Mouse (Mus musculus) midbrain, embryonic 16.5 days (tissue): ENCODE measurements around the gene Psip1. TPM values are rescaled to one million over a fixed set of nuclear protein-coding genes. Genes with fewer than 3 reads are reported as not detected.

ENCODE experiments used
- ATAC-seq: fragments of 200-750 bp; cut with Nextera tagmentation; 2 replicates; pipeline ENCODE4 v1.8.0; 2017; ENCODE audit warnings: moderate TSS enrichment
- H3K27ac ChIP-seq: fragments of 300-500 bp; sonication (generic); 2 replicates; pipeline ENCODE4 v1.5.1; 2014; ENCODE audit warnings: mild to moderate bottlenecking, low read length, mixed read lengths
- H3K27me3 ChIP-seq: fragments of 300-500 bp; sonication (generic); 2 replicates; pipeline ENCODE4 v1.6.1; 2014; ENCODE audit warnings: low read depth, low read length, mixed read lengths; ENCODE audit not compliant: control insufficient read depth, insufficient read depth
- H3K36me3 ChIP-seq: fragments of 300-500 bp; sonication (generic); 2 replicates; pipeline ENCODE4 v1.6.1; 2014; ENCODE audit warnings: mild to moderate bottlenecking, low read length, moderate library complexity, mixed read lengths; ENCODE audit not compliant: control insufficient read depth, insufficient read depth
- H3K4me1 ChIP-seq: fragments of 300-500 bp; sonication (generic); 2 replicates; pipeline ENCODE4 v1.6.1; 2014; ENCODE audit warnings: mild to moderate bottlenecking, low read length, mixed read lengths; ENCODE audit not compliant: control insufficient read depth, insufficient read depth
- H3K4me2 ChIP-seq: fragments of 300-500 bp; sonication (generic); 2 replicates; pipeline ENCODE4 v1.6.1; 2014; ENCODE audit warnings: mild to moderate bottlenecking, low read length, mixed read lengths
- H3K4me3 ChIP-seq: fragments of 300-500 bp; sonication (generic); 2 replicates; pipeline ENCODE4 v1.5.1; 2014; ENCODE audit warnings: low read depth, mild to moderate bottlenecking, low read length, moderate library complexity, mixed read lengths
- H3K9ac ChIP-seq: fragments of 300-500 bp; sonication (generic); 2 replicates; pipeline ENCODE4 v1.6.1; 2014; ENCODE audit warnings: low read depth, low read length, mixed read lengths
- H3K9me3 ChIP-seq: fragments of 300-500 bp; sonication (generic); replicated peaks from 2 replicates; pipeline ENCODE4 v1.6.1; 2014; ENCODE audit warnings: mild to moderate bottlenecking, low read length, mixed read lengths; ENCODE audit not compliant: control insufficient read depth, poor library complexity, severe bottlenecking
- WGBS: fragments of 180-500 bp; shearing (Covaris S2); extraction: QIAGEN DNeasy Blood & Tissue Kit; methylation state at CpG from one replicate; pipeline ENCODE4 v1.1.7; 2014; 5-methylcytosine and 5-hydroxymethylcytosine counted together
- polyA plus RNA-seq: library from polyadenylated mRNA; unstranded; fragments of >200 nt; fragmentation: Nextera tagmentation; extraction: Ambion mirVana; gene quantifications from 2 replicates; pipeline ENCODE4 v1.2.1, GENCODE M21; 2015

The Psip1 gene
- polyA plus RNA-seq, 1 experiment from 2014 or later: 284 TPM

- no peak for ATAC-seq
- H3K36me3 ChIP-seq: peaks cover 28% of the 10 kb centered on the region
- H3K27ac ChIP-seq: no peak overlapping the region
- no peaks in the 10 kb centered on the region for H3K27me3 ChIP-seq
- H3K4me1 ChIP-seq: no peaks in the 10 kb centered on the region
- no peaks in the 10 kb centered on the region for H3K9me3 ChIP-seq
- H3K4me2 ChIP-seq: no peak overlapping the region
- no peak overlapping the region for H3K4me3 ChIP-seq
- H3K9ac ChIP-seq: no peak overlapping the region
Measured at GRCm38 (mm10) chr4:83438116-83438515, 48.1 kb downstream of the Psip1 start.

- H3K36me3 ChIP-seq: peaks cover 22% of the 10 kb centered on the region
Measured at GRCm38 (mm10) chr4:83436375-83436774, 49.9 kb downstream of the Psip1 start.

GRCm38 (mm10) chr4:83432901-83433300 is 53.4 kb downstream of the Psip1 start:
- H3K4me1 ChIP-seq: no peaks in the 10 kb centered on the region
- 97% methylated on average over 6 of the region's 6 CpGs for WGBS
- ATAC-seq: no peak

More at GRCm38 (mm10) chr4:83436375-83436774, 49.9 kb downstream of the Psip1 start:
- H3K4me2 ChIP-seq: no peak overlapping the region
- no peaks in the 10 kb centered on the region for H3K9me3 ChIP-seq
- no peak for ATAC-seq
- H3K4me3 ChIP-seq: no peak overlapping the region
- WGBS: 97% methylated on average over 8 of the region's 8 CpGs
- H3K4me1 ChIP-seq: no peaks in the 10 kb centered on the region
- H3K9ac ChIP-seq: no peak overlapping the region
- no peak overlapping the region for H3K27ac ChIP-seq
- no peaks in the 10 kb centered on the region for H3K27me3 ChIP-seq

GRCm38 (mm10) chr4:83431950-83432349 is 54.3 kb downstream of the Psip1 start:
- Histone ChIP-seq H3K4me3 (no peak overlapping the region), H3K27me3 (no peaks in the 10 kb centered on the region), H3K9me3 (no peaks in the 10 kb centered on the region), H3K4me2 (no peak overlapping the region), H3K9ac (no peak overlapping the region), H3K36me3 (peaks cover 29% of the 10 kb centered on the region), H3K27ac (no peak overlapping the region), H3K4me1 (no peaks in the 10 kb centered on the region)
- 92% methylated on average over 7 of the region's 7 CpGs for WGBS
- no peak for ATAC-seq

More at GRCm38 (mm10) chr4:83432901-83433300, 53.4 kb downstream of the Psip1 start:
- Histone ChIP-seq H3K27me3 (no peaks in the 10 kb centered on the region), H3K36me3 (peaks cover 26% of the 10 kb centered on the region), H3K4me3 (no peak overlapping the region), H3K4me2 (no peak overlapping the region), H3K9me3 (no peaks in the 10 kb centered on the region), H3K27ac (no peak overlapping the region), H3K9ac (no peak overlapping the region)

DNA sequence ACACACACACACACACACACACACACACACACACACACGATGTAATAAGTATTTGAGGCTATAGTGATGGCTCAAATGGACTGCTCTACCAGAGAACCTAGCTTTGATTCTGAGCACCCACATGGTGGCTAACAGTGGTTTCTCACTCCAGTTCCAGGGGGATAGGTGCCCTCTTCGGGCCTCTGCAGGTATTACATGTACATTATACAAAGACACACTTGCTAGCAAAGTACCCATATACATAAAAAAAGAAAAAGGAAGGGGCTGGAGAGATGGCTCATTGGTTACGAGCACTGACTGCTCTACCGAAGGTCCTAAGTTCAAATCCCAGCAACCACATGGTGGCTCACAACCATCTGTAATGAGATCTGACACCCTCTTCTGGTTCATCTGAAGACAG is 57.4 kb downstream of the Psip1 start:
- Histone ChIP-seq H3K27me3 (no peaks in the 10 kb centered on the region), H3K36me3 (peaks cover 24% of the 10 kb centered on the region)

GRCm38 (mm10) chr4:83427696-83428095 is 58.6 kb downstream of the Psip1 start:
- no peaks in the 10 kb centered on the region for H3K4me1 ChIP-seq
- 96% methylated on average over 8 of the region's 8 CpGs for WGBS
- H3K9me3 ChIP-seq: no peaks in the 10 kb centered on the region
- H3K9ac ChIP-seq: no peak overlapping the region
- H3K4me2 ChIP-seq: no peak overlapping the region
- no peak for ATAC-seq
- peaks cover 32% of the 10 kb centered on the region for H3K36me3 ChIP-seq
- H3K4me3 ChIP-seq: no peak overlapping the region
- no peaks in the 10 kb centered on the region for H3K27me3 ChIP-seq
- no peak overlapping the region for H3K27ac ChIP-seq

More for the DNA sequence above, 57.4 kb downstream of the Psip1 start:
- Histone ChIP-seq H3K27ac (no peak overlapping the region), H3K4me2 (no peak overlapping the region), H3K9me3 (no peaks in the 10 kb centered on the region), H3K4me1 (no peaks in the 10 kb centered on the region), H3K9ac (no peak overlapping the region), H3K4me3 (no peak overlapping the region)
- no peak for ATAC-seq
- 88% methylated on average over 4 of the region's 4 CpGs for WGBS

GRCm38 (mm10) chr4:83427141-83427540 is 59.1 kb downstream of the Psip1 start:
- no peak for ATAC-seq

DNA sequence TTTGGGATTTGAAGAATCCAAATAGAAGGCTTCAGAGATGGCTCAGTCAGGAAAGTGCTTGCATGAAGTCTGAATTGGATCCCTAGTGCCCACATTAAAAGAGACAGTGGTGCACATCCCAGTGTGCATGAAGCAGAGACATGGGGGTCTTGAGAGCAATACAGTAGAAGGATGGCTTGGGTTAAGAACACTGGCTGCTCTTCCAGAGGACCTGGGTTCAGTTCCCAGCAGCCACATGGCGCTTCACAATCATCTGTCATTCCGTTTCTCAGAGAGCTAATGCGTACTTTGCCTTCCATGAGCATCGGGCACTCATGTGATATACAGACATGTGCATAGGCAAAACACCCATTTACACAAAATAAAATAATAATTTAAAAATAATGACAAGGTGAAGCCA is 61.1 kb downstream of the Psip1 start:
- Histone ChIP-seq H3K9ac (no peak overlapping the region), H3K9me3 (no peaks in the 10 kb centered on the region), H3K36me3 (peaks cover 36% of the 10 kb centered on the region), H3K4me2 (no peak overlapping the region), H3K27ac (no peak overlapping the region), H3K4me3 (no peak overlapping the region), H3K4me1 (peaks cover 5% of the 10 kb centered on the region; the same call in 1 of the 2 replicates), H3K27me3 (no peaks in the 10 kb centered on the region)
- ATAC-seq: no peak
- 98% methylated on average over 4 of the region's 4 CpGs for WGBS

More at GRCm38 (mm10) chr4:83427141-83427540, 59.1 kb downstream of the Psip1 start:
- Histone ChIP-seq H3K27me3 (no peaks in the 10 kb centered on the region), H3K4me3 (no peak overlapping the region), H3K27ac (no peak overlapping the region), H3K9ac (no peak overlapping the region), H3K36me3 (peaks cover 32% of the 10 kb centered on the region), H3K4me2 (no peak overlapping the region), H3K4me1 (no peaks in the 10 kb centered on the region), H3K9me3 (no peaks in the 10 kb centered on the region)
- 96% methylated on average over 7 of the region's 7 CpGs for WGBS

GRCm38 (mm10) chr4:83423641-83424040 is 62.6 kb downstream of the Psip1 start:
- Histone ChIP-seq H3K36me3 (peaks cover 33% of the 10 kb centered on the region), H3K9ac (no peak overlapping the region), H3K4me3 (no peak overlapping the region), H3K9me3 (no peaks in the 10 kb centered on the region), H3K27ac (no peak overlapping the region), H3K4me2 (no peak overlapping the region), H3K27me3 (no peaks in the 10 kb centered on the region), H3K4me1 (peaks cover 17% of the 10 kb centered on the region)
- WGBS: 95% methylated on average over 6 of the region's 6 CpGs
- ATAC-seq: no peak
